Mouse (Mus musculus) embryo, embryonic 11 days (tissue): ENCODE data around the gene Ifi209.
"Not testable (repeated sequence)": the region's sequence is repeated elsewhere in the genome, so short reads cannot be mapped to it uniquely, and the experiment has no call there.

Experiments
- DNase-seq: peaks from one replicate; pipeline ENCODE4 v3.0.0-alpha.2; 2015

The Ifi209 gene

GRCm38 (mm10) chr1:173630622-173631021, at the start of gene Ifi209:
Ifi209 (plus strand) TSS chr1:173630917.
- DNase-seq, result not testable (repeated sequence)

DNA sequence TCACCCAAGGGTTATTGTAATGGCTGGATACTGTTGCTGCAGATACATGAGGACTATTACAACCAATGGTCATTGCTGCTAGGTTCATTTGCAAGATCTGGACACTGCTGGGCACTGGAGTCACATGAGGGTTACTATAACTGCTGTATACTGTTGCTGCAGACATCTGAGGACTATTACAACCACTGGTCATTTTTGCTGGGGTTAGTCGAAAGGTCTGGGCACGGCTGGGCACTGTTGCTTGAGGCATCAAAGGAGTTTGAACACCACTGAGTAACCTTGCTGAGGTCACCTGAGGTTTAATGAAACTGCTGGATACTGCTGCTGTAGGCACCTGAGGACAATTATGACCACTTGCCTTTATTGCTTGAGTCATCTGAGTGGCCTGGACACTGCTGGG, 41.0 kb upstream of the Ifi209 start:
- not testable (repeated sequence) for DNase-seq

GRCm38 (mm10) chr1:173598838-173599494, 31.8 kb upstream of the Ifi209 start, which contains the start of gene Ifi213:
Ifi213 (minus strand) TSS chr1:173599274.
- DNase-seq, result not testable (repeated sequence)

DNA sequence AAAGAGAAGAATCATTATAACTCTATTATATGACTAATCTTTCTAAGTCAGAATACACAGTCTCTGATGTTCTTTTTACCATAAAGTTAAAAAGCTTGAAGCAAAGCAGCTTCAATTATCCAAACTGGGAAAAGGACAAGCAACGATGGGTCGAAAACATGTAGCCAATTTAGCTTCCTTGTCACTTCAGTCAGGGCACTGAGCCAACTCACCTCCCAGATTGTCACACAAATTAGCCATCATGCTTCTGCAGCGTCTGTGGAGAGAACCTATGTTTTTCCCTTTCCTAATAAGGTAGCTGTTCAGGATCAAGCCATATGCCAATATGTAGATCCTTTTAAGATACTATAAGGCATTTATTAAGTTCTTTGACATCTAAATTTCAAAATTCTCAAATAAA, 20.4 kb upstream of the Ifi209 start:
- DNase-seq, result not testable (repeated sequence)

DNA sequence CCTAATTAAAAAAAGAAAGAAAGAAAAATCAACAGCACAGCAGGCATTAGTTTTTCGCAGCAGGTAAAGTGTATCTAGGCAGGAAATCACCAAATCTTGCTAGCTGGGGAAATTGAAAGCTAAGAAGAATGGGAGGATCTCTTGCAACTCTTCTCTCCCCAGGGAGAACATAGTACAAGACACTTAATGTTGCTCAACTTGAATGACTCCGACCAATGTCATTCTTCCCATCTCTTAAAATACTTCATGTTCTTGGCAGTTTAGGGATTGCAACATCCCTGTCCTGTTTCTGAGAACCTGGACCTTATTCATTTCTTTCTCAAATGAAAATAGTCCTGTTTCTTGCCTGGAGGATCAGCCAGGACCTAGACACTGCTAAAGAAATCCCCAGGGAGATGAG, 8.5 kb upstream of the Ifi209 start:
- DNase-seq, result not testable (repeated sequence)

GRCm38 (mm10) chr1:173624052-173624451, 6.7 kb upstream of the Ifi209 start:
- DNase-seq, result no peak

GRCm38 (mm10) chr1:173626686-173627085, 4.0 kb upstream of the Ifi209 start:
- no peak for DNase-seq

- no peak for DNase-seq
These were observed 3.4 kb downstream of the Ifi209 start for GRCm38 (mm10) chr1:173633969-173634645.

DNA sequence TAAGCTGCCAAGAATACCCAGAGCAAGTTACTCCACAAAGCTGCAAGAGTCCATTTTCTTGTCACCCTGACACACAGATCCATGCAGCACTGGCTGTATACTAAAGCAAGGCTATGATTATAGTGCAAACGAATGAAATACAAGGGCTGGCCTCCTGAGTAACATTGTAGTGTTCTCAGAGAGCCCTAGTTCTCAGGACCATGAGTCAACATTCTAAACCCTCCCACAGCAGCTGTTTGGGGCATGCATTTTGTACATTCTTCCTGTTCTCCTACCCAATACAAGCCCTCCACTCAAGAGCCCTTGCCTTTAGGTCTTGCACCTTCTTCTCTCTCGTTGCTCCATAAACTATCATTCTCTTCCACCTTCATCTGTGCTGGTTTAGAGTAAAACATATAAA, 14.7 kb downstream of the Ifi209 start:
- no peak for DNase-seq

DNA sequence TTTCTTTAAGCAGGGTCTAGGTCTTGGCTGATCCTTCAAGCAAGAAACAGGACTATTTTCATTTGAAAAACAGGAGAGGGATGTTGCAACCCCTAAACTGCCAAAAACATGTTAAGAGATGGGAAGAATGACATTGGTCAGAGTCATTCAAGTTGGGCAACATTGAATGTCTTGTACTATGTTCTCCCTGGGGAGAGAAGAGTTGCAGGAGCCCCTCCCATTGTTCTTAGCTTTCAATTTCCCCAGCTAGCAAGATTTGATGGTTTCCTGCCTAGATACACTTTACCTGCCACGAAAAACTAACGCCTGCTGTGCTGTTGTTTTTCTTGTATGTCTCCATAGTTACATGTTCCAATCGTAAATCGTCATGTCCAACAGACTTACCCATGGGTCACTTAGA, 27.3 kb downstream of the Ifi209 start:
- no peak for DNase-seq

GRCm38 (mm10) chr1:173673458-173674097, 42.9 kb downstream of the Ifi209 start, which contains the start of gene Ifi208:
Ifi208 (plus strand) TSS chr1:173673675.
- not testable (repeated sequence) for DNase-seq

- not testable (repeated sequence) for DNase-seq
These were observed 47.9 kb downstream of the Ifi209 start for GRCm38 (mm10) chr1:173678605-173679004.

- no peak for DNase-seq
These were observed 63.6 kb downstream of the Ifi209 start for GRCm38 (mm10) chr1:173694270-173694669.
